Mouse (Mus musculus) cerebellum, adult 2 months (tissue): ENCODE measurements at regions not wholly inside any gene's neighbourhood (a gene's known extent, or its start where the extent isn't known, plus 50 kb on each side); places are given as distances from the start of the nearest gene placed in this dataset.

Source experiments
- CTCF ChIP-seq: fragments of 200-500 bp; IDR thresholded peaks from 2 replicates; pipeline ENCODE4 v1.5.1; 2011; ENCODE audit warnings: low read depth, mild to moderate bottlenecking, control low read depth, low read length, moderate library complexity, borderline replicate concordance; ENCODE audit not compliant: insufficient read depth
- POLR2A ChIP-seq: fragments of 200-500 bp; IDR thresholded peaks from 2 replicates; pipeline ENCODE4 v1.6.1; 2011; ENCODE audit warnings: low read length, control low read depth, borderline replicate concordance; ENCODE audit not compliant: insufficient read depth

GRCm38 (mm10) chr14:107214391-107214790 is 1108.4 kb downstream of the Trim52 start:
- no peak for TF ChIP-seq CTCF
- no peak for TF ChIP-seq POLR2A
